Mouse (Mus musculus): ENCODE data around the gene Gm49380.

- TF ChIP-seq POLR2A (IDR thresholded peaks at IDR 0.05; ENCODE audit: extremely low read depth, insufficient read depth, low read length) (no peak), CTCF (IDR thresholded peaks at IDR 0.05; ENCODE audit: extremely low read depth, insufficient read depth, low read length) (peak; percentile 79)
Measured at GRCm38 (mm10) chr9:44109360-44110095, 3.8 kb downstream of the Gm49380 start.
